Mouse (Mus musculus) heart, postnatal 36 days (tissue): ENCODE measurements around the gene Ifi211. TPM values are rescaled to one million over a fixed set of nuclear protein-coding genes. Genes with fewer than 3 reads are reported as not detected.
"Not testable (repeated sequence)": the region's sequence is repeated elsewhere in the genome, so short reads cannot be mapped to it uniquely, and the experiment has no call there.

Experiments used
- DNase-seq, 2 experiments: peaks; one replicate each; pipeline ENCODE4 v3.0.0; 2021 to 2022
- intact Hi-C: fragments of 180-260 bp; cut with DNase I; formaldehyde crosslinking; loops from one replicate; pipeline ENCODE4 v1.15.1; 2025
- total RNA-seq, 2 experiments: library from RNA; stranded (reverse); gene quantifications; 2 replicates each; pipeline ENCODE4 v1.2.3; 2021

Gene Ifi211
- total RNA-seq, 2 experiments from 2014 or later: 1.1 to 4.1 TPM

GRCm38 (mm10) chr1:173880004-173880666 is 32.7 kb downstream of the Ifi211 start:
- peak; percentile 15 to 53 for DNase-seq
- intact Hi-C loops: loop anchor here (2.0 kb wide), 1 partner anchor 33 kb away; the partner anchor contains the start of gene Ifi211

- peak in 1 of 2 experiments; percentile 12 for DNase-seq
- intact Hi-C loops: loop anchor here (5.0 kb wide), 1 partner anchor 63 kb away; the partner anchor contains the start of genes Ifi203 and Mndal
Measured at GRCm38 (mm10) chr1:173879225-173879987, 33.4 kb downstream of the Ifi211 start.

GRCm38 (mm10) chr1:173878264-173878663 is 34.6 kb downstream of the Ifi211 start:
- not testable (repeated sequence) for DNase-seq
- intact Hi-C loops: loop anchor here (5.0 kb wide), 1 partner anchor 64 kb away; the partner anchor contains the start of genes Ifi203 and Mndal

GRCm38 (mm10) chr1:173877125-173877524 is 35.7 kb downstream of the Ifi211 start:
- intact Hi-C loops: loop anchor here (5.0 kb wide), 1 partner anchor 65 kb away; the partner anchor contains the start of genes Ifi203 and Mndal
- DNase-seq: not testable (repeated sequence)

GRCm38 (mm10) chr1:173868586-173868985 is 44.3 kb downstream of the Ifi211 start:
- intact Hi-C loops, DNase-seq: not testable (repeated sequence)

- intact Hi-C loops: no loop called here
- DNase-seq: no peak
Measured at GRCm38 (mm10) chr1:173866504-173866903, 46.3 kb downstream of the Ifi211 start.

- peak in 1 of 2 experiments; percentile 10 for DNase-seq
- intact Hi-C loops: loop anchor here (10.0 kb wide), 1 partner anchor 251 kb away; no protein-coding TSS in a partner anchor
Measured at GRCm38 (mm10) chr1:173853711-173854110, 59.1 kb downstream of the Ifi211 start.

- DNase-seq: not testable (repeated sequence)
- intact Hi-C loops: loop anchor here (10.0 kb wide), 1 partner anchor 252 kb away; no protein-coding TSS in a partner anchor
Measured at GRCm38 (mm10) chr1:173852853-173853252, 60.0 kb downstream of the Ifi211 start.

Other genes with a start within 250 kb of the Ifi211 start
- under 1 TPM; 0.43 to 0.44 TPM for gene Ifi208, start 239.4 kb downstream of the Ifi211 start, total RNA-seq
- gene Ifi207, start 171.3 kb downstream of the Ifi211 start, total RNA-seq: 1 to 10 TPM; 4.0 to 5.1 TPM
- gene Ifi204, start 146.1 kb downstream of the Ifi211 start, total RNA-seq: 1 to 10 TPM; 2.1 to 4.4 TPM
- gene Mndal, start 29.4 kb upstream of the Ifi211 start, total RNA-seq: 10 to 100 TPM; 13.3 to 16.8 TPM
- 10 to 100 TPM; 10.8 to 21.2 TPM for gene Ifi203, start 29.6 kb upstream of the Ifi211 start, total RNA-seq
- gene Ifi202b, start 69.7 kb upstream of the Ifi211 start, total RNA-seq: not detected
- 10 to 100 TPM in 1 of 2 experiments, 1 to 10 TPM in 1; 6.7 to 18.7 TPM for gene Ifi205, start 118.8 kb upstream of the Ifi211 start, total RNA-seq
- not detected for gene Olfr433, start 127.7 kb upstream of the Ifi211 start, total RNA-seq
- gene Olfr432, start 136.2 kb upstream of the Ifi211 start, total RNA-seq: not detected
- not detected for gene Olfr430, start 153.6 kb upstream of the Ifi211 start, total RNA-seq
- not detected for gene Olfr429, start 171.3 kb upstream of the Ifi211 start, total RNA-seq
- not detected for gene Olfr427, start 183.8 kb upstream of the Ifi211 start, total RNA-seq
- gene Olfr231, start 208.1 kb upstream of the Ifi211 start, total RNA-seq: not detected
- not detected for gene Olfr424, start 218.5 kb upstream of the Ifi211 start, total RNA-seq
- not detected for gene Olfr420, start 242.6 kb upstream of the Ifi211 start, total RNA-seq